Mouse (Mus musculus) inflammation-experienced regulatory T-cells, adult 6 months (primary cell): ENCODE measurements at regions not wholly inside any gene's neighbourhood (a gene's known extent, or its start where the extent isn't known, plus 50 kb on each side); places are given as distances from the start of the nearest gene placed in this dataset.

Experiments
- ATAC-seq: one replicate; pipeline ENCODE4 v1.8.0; 2017

GRCm38 (mm10) chr9:102782926-102783850 is 51.5 kb upstream of the Ryk start:
- ATAC-seq: no peak

- ATAC-seq: peak; percentile 73
Measured at GRCm38 (mm10) chr9:102784329-102785026, 50.2 kb upstream of the Ryk start.
